Mouse (Mus musculus): ENCODE data around the gene Atxn1.

GRCm38 (mm10) chr13:45512531-45512930 lies 452.3 kb downstream of the Atxn1 start:
- no peak for TF ChIP-seq CTCF (IDR thresholded peaks at IDR 0.05; ENCODE audit: borderline replicate concordance, insufficient read depth, low read length)
- TF ChIP-seq POLR2A (IDR thresholded peaks at IDR 0.05; ENCODE audit: low read depth, low read length): 0 out of 2 replicates have a peak, but pooled peaks have one; percentile 19
